Mouse (Mus musculus): ENCODE measurements around the gene Pard3b. TPM values are rescaled to one million over a fixed set of nuclear protein-coding genes. Genes with fewer than 3 reads are reported as not detected.

The Pard3b gene
- polyA plus RNA-seq, 1 experiment from 2014 or later = 11.4 TPM

- no peak for ATAC-seq (ENCODE audit: low FRiP score)
These were observed 991.3 kb downstream of the Pard3b start for GRCm38 (mm10) chr1:62629952-62630351.

GRCm38 (mm10) chr1:62631511-62632305 lies 993.1 kb downstream of the Pard3b start:
- peaks cover 8% of the 10 kb centered on the region; the same call in 1 of the 2 replicates for H3K4me1 ChIP-seq (replicated peaks)
- H3K27me3 ChIP-seq = no peaks in the 10 kb centered on the region
- no peaks in the 10 kb centered on the region for H3K36me3 ChIP-seq
- WGBS = 67% methylated on average over 10 of the region's 10 CpGs
- H3K27ac ChIP-seq = no peak overlapping the region
- no peak overlapping the region for H3K9ac ChIP-seq
- no peak overlapping the region for H3K4me3 ChIP-seq
- H3K9me3 ChIP-seq = no peaks in the 10 kb centered on the region
- ATAC-seq (ENCODE audit: low FRiP score) = no peak
- no peak overlapping the region for H3K4me2 ChIP-seq

More at GRCm38 (mm10) chr1:62629952-62630351, 991.3 kb downstream of the Pard3b start:
- Histone ChIP-seq H3K4me3 (no peak overlapping the region), H3K36me3 (no peaks in the 10 kb centered on the region), H3K9ac (no peak overlapping the region), H3K4me2 (no peak overlapping the region), H3K4me1 (replicated peaks) (no peaks in the 10 kb centered on the region), H3K27me3 (no peaks in the 10 kb centered on the region), H3K27ac (no peak overlapping the region), H3K9me3 (no peaks in the 10 kb centered on the region)
- 90% methylated on average over 1 of the region's 1 CpGs for WGBS

GRCm38 (mm10) chr1:62632886-62633285 lies 994.3 kb downstream of the Pard3b start:
- Histone ChIP-seq H3K27ac (no peak overlapping the region), H3K27me3 (no peaks in the 10 kb centered on the region), H3K4me1 (replicated peaks) (peaks cover 10% of the 10 kb centered on the region; the same call in 1 of the 2 replicates), H3K4me3 (no peak overlapping the region), H3K4me2 (no peak overlapping the region), H3K36me3 (no peaks in the 10 kb centered on the region), H3K9ac (no peak overlapping the region), H3K9me3 (no peaks in the 10 kb centered on the region)
- no peak for ATAC-seq (ENCODE audit: low FRiP score)
- 96% methylated on average over 2 of the region's 2 CpGs for WGBS

- WGBS = 76% methylated on average over 6 of the region's 6 CpGs
- no peak for ATAC-seq (ENCODE audit: low FRiP score)
- H3K4me3 ChIP-seq = no peak overlapping the region
- H3K36me3 ChIP-seq = no peaks in the 10 kb centered on the region
- H3K9me3 ChIP-seq = no peaks in the 10 kb centered on the region
- peaks cover 10% of the 10 kb centered on the region; the same call in 1 of the 2 replicates for H3K4me1 ChIP-seq (replicated peaks)
- no peak overlapping the region for H3K27ac ChIP-seq
- no peaks in the 10 kb centered on the region for H3K27me3 ChIP-seq
- H3K9ac ChIP-seq = no peak overlapping the region
- H3K4me2 ChIP-seq = no peak overlapping the region
These were observed 996.6 kb downstream of the Pard3b start for GRCm38 (mm10) chr1:62635203-62635602.

GRCm38 (mm10) chr1:62636906-62637673 lies 998.5 kb downstream of the Pard3b start:
- ATAC-seq (ENCODE audit: low FRiP score) = no peak; the same call in 1 of the 2 replicates
- no peak overlapping the region for H3K4me2 ChIP-seq
- no peaks in the 10 kb centered on the region for H3K9me3 ChIP-seq
- no peak overlapping the region for H3K27ac ChIP-seq
- H3K27me3 ChIP-seq = no peaks in the 10 kb centered on the region
- no peak overlapping the region for H3K9ac ChIP-seq
- H3K4me1 ChIP-seq (replicated peaks) = peaks cover 10% of the 10 kb centered on the region; the same call in 1 of the 2 replicates
- no peak overlapping the region for H3K4me3 ChIP-seq
- H3K36me3 ChIP-seq = no peaks in the 10 kb centered on the region
- WGBS = 96% methylated on average over 6 of the region's 6 CpGs

- H3K4me3 ChIP-seq = no peak overlapping the region
- no peak overlapping the region for H3K27ac ChIP-seq
- no peak for ATAC-seq (ENCODE audit: low FRiP score)
- 84% methylated on average over 11 of the region's 11 CpGs for WGBS
- peaks cover 10% of the 10 kb centered on the region; the same call in 1 of the 2 replicates for H3K4me1 ChIP-seq (replicated peaks)
- H3K27me3 ChIP-seq = no peaks in the 10 kb centered on the region
- no peaks in the 10 kb centered on the region for H3K9me3 ChIP-seq
- H3K4me2 ChIP-seq = no peak overlapping the region
- H3K36me3 ChIP-seq = no peaks in the 10 kb centered on the region
- no peak overlapping the region for H3K9ac ChIP-seq
These were observed 1000.4 kb downstream of the Pard3b start for GRCm38 (mm10) chr1:62639012-62639411.

- H3K4me2 ChIP-seq = no peak overlapping the region
- ATAC-seq (ENCODE audit: low FRiP score) = no peak
- no peaks in the 10 kb centered on the region for H3K27me3 ChIP-seq
- H3K36me3 ChIP-seq = no peaks in the 10 kb centered on the region
- H3K9ac ChIP-seq = no peak overlapping the region
- no peak overlapping the region for H3K27ac ChIP-seq
- H3K4me1 ChIP-seq (replicated peaks) = peaks cover 10% of the 10 kb centered on the region; the same call in 1 of the 2 replicates
- no peaks in the 10 kb centered on the region for H3K9me3 ChIP-seq
- H3K4me3 ChIP-seq = no peak overlapping the region
- 94% methylated on average over 4 of the region's 4 CpGs for WGBS
These were observed 1000.8 kb downstream of the Pard3b start for GRCm38 (mm10) chr1:62639440-62639839.

GRCm38 (mm10) chr1:62644631-62645278 lies 1006.1 kb downstream of the Pard3b start:
- 90% methylated on average over 8 of the region's 8 CpGs for WGBS
- ATAC-seq (ENCODE audit: low FRiP score) = no peak
- no peak overlapping the region for H3K9ac ChIP-seq

GRCm38 (mm10) chr1:62646812-62647211 lies 1008.2 kb downstream of the Pard3b start:
- Histone ChIP-seq H3K4me3 (no peak overlapping the region), H3K4me2 (no peak overlapping the region), H3K9ac (no peak overlapping the region), H3K9me3 (no peaks in the 10 kb centered on the region), H3K27ac (no peak overlapping the region), H3K27me3 (no peaks in the 10 kb centered on the region), H3K36me3 (no peaks in the 10 kb centered on the region), H3K4me1 (replicated peaks) (peaks cover 10% of the 10 kb centered on the region)
- WGBS = 97% methylated on average over 2 of the region's 2 CpGs
- ATAC-seq (ENCODE audit: low FRiP score) = no peak

More at GRCm38 (mm10) chr1:62644631-62645278, 1006.1 kb downstream of the Pard3b start:
- Histone ChIP-seq H3K4me1 (replicated peaks) (peaks cover 10% of the 10 kb centered on the region), H3K36me3 (no peaks in the 10 kb centered on the region), H3K27me3 (no peaks in the 10 kb centered on the region), H3K4me2 (no peak overlapping the region), H3K9me3 (no peaks in the 10 kb centered on the region), H3K4me3 (no peak overlapping the region), H3K27ac (no peak overlapping the region)

GRCm38 (mm10) chr1:62648116-62648515 lies 1009.5 kb downstream of the Pard3b start:
- Histone ChIP-seq H3K4me3 (no peak overlapping the region), H3K36me3 (no peaks in the 10 kb centered on the region), H3K27me3 (no peaks in the 10 kb centered on the region), H3K4me1 (replicated peaks) (peaks cover 10% of the 10 kb centered on the region), H3K9me3 (no peaks in the 10 kb centered on the region), H3K27ac (no peak overlapping the region), H3K4me2 (no peak overlapping the region), H3K9ac (no peak overlapping the region)
- WGBS = 21% methylated on average over 6 of the region's 6 CpGs
- no peak for ATAC-seq (ENCODE audit: low FRiP score)

- Histone ChIP-seq H3K27ac (no peak overlapping the region), H3K4me2 (no peak overlapping the region), H3K9ac (no peak overlapping the region), H3K4me3 (no peak overlapping the region), H3K27me3 (no peaks in the 10 kb centered on the region), H3K9me3 (no peaks in the 10 kb centered on the region), H3K4me1 (replicated peaks) (peaks cover 10% of the 10 kb centered on the region), H3K36me3 (no peaks in the 10 kb centered on the region)
- no peak for ATAC-seq (ENCODE audit: low FRiP score)
- WGBS = 15% methylated on average over 5 of the region's 5 CpGs
These were observed 1010.0 kb downstream of the Pard3b start for GRCm38 (mm10) chr1:62648591-62648990.

GRCm38 (mm10) chr1:62650491-62650890 lies 1011.9 kb downstream of the Pard3b start:
- H3K27me3 ChIP-seq = no peaks in the 10 kb centered on the region
- H3K4me2 ChIP-seq = no peak overlapping the region
- H3K36me3 ChIP-seq = no peaks in the 10 kb centered on the region
- peaks cover 17% of the 10 kb centered on the region for H3K4me1 ChIP-seq (replicated peaks)
- no peak for ATAC-seq (ENCODE audit: low FRiP score)
- no peak overlapping the region for H3K9ac ChIP-seq
- WGBS = 86% methylated on average over 5 of the region's 5 CpGs
- no peak overlapping the region for H3K27ac ChIP-seq
- H3K4me3 ChIP-seq = no peak overlapping the region
- H3K9me3 ChIP-seq = no peaks in the 10 kb centered on the region

Measured in hindbrain, embryonic 13.5 days (tissue).